Mouse (Mus musculus) heart, embryonic 10.5 days (tissue): ENCODE measurements at regions not wholly inside any gene's neighbourhood (a gene's known extent, or its start where the extent isn't known, plus 50 kb on each side); places are given as distances from the start of the nearest gene placed in this dataset.

Source experiments
- DNase-seq: peaks from one replicate; pipeline ENCODE4 v3.0.0-alpha.2; 2017; ENCODE audit warnings: low spot score
- H3K27ac ChIP-seq: fragments of 300-500 bp; sonication (generic); 2 replicates; pipeline ENCODE4 v1.5.1; 2016; ENCODE audit warnings: mild to moderate bottlenecking
- H3K27me3 ChIP-seq: fragments of 300-500 bp; sonication (generic); 2 replicates; pipeline ENCODE4 v1.6.1; 2016; ENCODE audit warnings: mild to moderate bottlenecking; ENCODE audit not compliant: poor library complexity, insufficient read depth, severe bottlenecking
- H3K36me3 ChIP-seq: fragments of 300-500 bp; sonication (generic); 2 replicates; pipeline ENCODE4 v1.6.1; 2016; ENCODE audit warnings: mild to moderate bottlenecking, moderate library complexity
- H3K4me1 ChIP-seq: fragments of 300-500 bp; sonication (generic); 2 replicates; pipeline ENCODE4 v1.6.1; 2016; ENCODE audit warnings: mild to moderate bottlenecking
- H3K4me3 ChIP-seq: fragments of 300-500 bp; sonication (generic); 2 replicates; pipeline ENCODE4 v1.5.1; 2016; ENCODE audit warnings: mild to moderate bottlenecking, moderate library complexity
- H3K9me3 ChIP-seq: fragments of 300-500 bp; sonication (generic); 2 replicates; pipeline ENCODE4 v1.6.1; 2016; ENCODE audit warnings: mild to moderate bottlenecking, moderate library complexity
- WGBS: fragments of 180-500 bp; shearing (Covaris S2); methylation state at CpG from one replicate; pipeline ENCODE4 v1.1.7; 2016; 5-methylcytosine and 5-hydroxymethylcytosine counted together

DNA sequence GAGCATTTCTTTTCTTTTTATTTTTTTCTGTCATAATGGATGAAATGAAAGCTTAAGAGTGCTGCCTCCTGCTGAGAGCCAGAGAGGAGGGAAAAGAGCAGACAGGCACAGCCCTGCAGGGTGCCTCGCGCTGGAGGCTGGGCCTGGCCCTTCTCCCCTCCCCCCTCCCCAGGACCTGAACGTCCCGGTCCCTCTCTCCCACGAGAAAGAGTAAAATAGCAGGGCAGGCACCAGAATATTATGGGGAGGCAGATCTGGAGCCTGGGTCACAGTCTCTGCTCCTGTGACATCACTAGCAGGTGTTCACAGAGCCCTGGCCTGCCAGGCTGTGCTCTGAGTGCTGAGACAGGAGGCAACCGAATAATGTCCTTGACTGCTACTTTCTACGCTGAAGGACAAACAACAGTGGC is 103.3 kb upstream of the Sulf2 start:
- H3K9me3 ChIP-seq = no peaks in the 10 kb centered on the region
- no peaks in the 10 kb centered on the region for H3K36me3 ChIP-seq
- H3K4me3 ChIP-seq = no peak overlapping the region
- WGBS = 10% methylated on average over 7 of the region's 7 CpGs
- peaks cover 15% of the 10 kb centered on the region for H3K27me3 ChIP-seq
- peak overlapping the region; percentile 74 for H3K27ac ChIP-seq
- DNase-seq = no peak
- peaks cover 47% of the 10 kb centered on the region for H3K4me1 ChIP-seq

DNA sequence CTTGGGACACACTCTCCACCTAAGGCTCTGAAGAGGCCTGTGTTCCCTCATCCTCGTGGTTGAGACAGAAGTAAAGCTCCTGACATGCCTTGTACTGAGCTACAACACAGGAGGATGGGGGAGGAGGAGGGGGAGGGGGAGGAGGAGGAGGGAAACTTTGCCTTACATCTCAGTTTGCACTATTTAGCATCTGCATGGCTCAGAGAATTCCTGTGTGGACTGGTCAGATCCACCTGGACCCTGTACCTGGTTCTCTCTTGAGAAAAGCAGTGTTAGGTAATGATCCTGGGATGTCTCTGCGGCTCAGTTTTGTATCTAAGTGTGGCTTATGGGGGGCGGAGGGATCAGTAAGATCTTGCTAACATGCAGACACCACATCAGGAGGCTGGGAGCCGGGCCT is 102.2 kb upstream of the Sulf2 start:
- Histone ChIP-seq H3K27me3 (peaks cover 15% of the 10 kb centered on the region), H3K36me3 (no peaks in the 10 kb centered on the region), H3K27ac (no peak overlapping the region), H3K4me1 (peaks cover 47% of the 10 kb centered on the region), H3K4me3 (no peak overlapping the region), H3K9me3 (no peaks in the 10 kb centered on the region)
- DNase-seq = no peak
- 60% methylated on average over 4 of the region's 4 CpGs for WGBS

DNA sequence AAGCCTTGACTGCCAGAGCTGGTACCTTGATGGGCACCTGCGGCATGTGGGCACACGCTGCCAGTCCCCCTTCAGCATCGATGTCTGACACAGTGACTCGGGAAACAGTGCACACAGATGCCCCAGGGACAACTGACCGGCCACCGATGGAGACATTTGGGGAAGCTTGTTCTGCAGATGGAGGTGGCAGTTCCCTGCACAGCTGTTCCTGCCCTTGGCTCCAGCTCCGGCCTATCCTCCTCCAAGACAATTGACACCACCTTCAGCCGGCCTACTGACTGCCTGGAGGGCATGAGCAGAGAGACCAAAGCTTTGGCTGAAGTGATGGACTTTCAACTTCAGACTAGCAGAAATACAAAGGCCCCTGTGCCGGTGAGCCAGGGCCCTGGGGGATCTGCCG is 100.7 kb upstream of the Sulf2 start:
- peak overlapping the region; percentile 17 for H3K27ac ChIP-seq
- H3K4me3 ChIP-seq = no peak overlapping the region
- 84% methylated on average over 10 of the region's 10 CpGs for WGBS
- peaks cover 46% of the 10 kb centered on the region for H3K4me1 ChIP-seq
- H3K36me3 ChIP-seq = no peaks in the 10 kb centered on the region
- no peaks in the 10 kb centered on the region for H3K9me3 ChIP-seq
- DNase-seq = no peak
- H3K27me3 ChIP-seq = peaks cover 12% of the 10 kb centered on the region

DNA sequence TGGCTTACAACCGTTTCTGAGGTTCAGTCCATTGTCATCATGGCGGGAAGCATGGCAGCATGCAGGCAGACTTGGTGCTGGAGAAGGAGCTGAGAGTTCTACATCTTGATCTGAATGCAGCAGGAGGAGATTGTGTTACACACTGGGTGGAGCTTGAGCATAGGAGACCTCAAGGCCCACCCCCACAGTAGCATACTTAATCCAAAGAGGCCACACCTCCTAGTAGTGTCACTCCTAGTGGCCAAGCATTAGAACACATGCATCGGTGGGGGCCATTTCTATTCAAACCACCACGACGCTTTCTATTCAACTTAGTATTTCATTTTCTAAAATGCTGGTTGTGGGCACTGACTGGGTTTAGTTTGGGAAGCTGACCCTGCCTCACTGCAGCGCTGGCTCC is 99.1 kb upstream of the Sulf2 start:
- Histone ChIP-seq H3K4me3 (no peak overlapping the region), H3K9me3 (no peaks in the 10 kb centered on the region), H3K27me3 (peaks cover 11% of the 10 kb centered on the region), H3K27ac (no peak overlapping the region), H3K4me1 (peaks cover 44% of the 10 kb centered on the region), H3K36me3 (no peaks in the 10 kb centered on the region)
- DNase-seq = no peak
- WGBS = 82% methylated on average over 6 of the region's 6 CpGs

DNA sequence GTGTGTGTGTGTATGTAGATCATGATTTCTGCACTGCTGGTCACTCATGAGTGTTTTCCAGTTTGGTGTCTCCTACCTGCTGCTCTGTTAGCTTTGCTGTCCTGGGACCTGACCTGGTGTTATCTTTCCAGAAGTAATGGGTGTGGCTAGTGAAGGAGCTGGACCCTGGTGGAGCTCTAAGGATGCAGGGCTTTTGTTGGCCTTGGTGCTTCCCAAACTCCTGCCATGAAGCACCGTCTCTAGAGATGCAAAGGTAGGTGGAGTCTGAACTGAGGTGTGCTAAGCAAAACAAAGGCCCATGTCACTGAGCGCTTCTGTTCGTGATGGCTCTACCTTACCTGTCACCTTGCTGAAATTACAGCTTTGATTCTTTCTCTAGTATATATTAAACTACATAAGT is 96.6 kb upstream of the Sulf2 start:
- Histone ChIP-seq H3K4me1 (peaks cover 33% of the 10 kb centered on the region), H3K4me3 (no peak overlapping the region), H3K27ac (no peak overlapping the region; the same call in 1 of the 2 replicates), H3K9me3 (no peaks in the 10 kb centered on the region), H3K36me3 (no peaks in the 10 kb centered on the region), H3K27me3 (no peaks in the 10 kb centered on the region)
- DNase-seq = no peak
- WGBS = 85% methylated on average over 3 of the region's 3 CpGs

DNA sequence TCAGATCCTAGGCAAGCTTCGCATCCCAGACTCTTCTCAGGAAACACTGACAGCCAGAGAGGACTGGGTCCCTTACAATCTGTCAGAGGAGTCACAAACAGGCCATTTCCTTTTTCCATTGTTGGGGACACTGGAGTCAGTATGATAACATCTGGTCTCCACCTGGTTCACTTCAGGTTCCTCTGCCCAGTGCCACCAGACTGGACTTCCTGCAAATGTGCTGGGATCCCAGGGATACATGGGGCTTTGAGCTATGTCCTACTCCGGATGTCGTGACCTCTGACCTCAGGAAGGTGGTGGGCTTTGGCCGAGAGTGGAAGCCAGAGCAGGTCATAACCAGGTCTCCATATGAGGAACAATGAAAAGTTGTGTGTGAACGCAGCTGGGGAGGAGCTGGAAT is 96.0 kb upstream of the Sulf2 start:
- 56% methylated on average over 5 of the region's 5 CpGs for WGBS
- no peak overlapping the region; the same call in 1 of the 2 replicates for H3K27ac ChIP-seq

DNA sequence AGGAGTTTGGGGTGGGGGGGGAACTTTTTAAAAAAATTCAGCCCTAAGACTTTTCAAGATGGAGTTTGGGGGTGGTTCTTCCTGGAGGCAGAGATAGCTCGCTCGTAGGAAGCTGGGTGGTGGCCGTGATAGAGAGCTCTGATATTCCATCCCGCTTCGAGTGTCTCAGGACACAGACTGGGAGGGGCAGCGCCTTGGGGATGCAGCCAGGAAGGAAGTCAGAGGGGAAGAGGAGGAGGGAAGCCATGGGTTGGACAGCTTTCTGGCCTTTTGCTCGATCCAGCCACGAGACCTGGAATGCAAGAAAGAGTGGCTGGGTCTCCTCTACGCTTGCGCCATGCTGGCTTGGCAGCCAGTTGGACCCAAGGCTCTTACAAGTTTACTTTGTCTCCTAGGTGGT is 95.1 kb upstream of the Sulf2 start:
- H3K4me1 ChIP-seq = peaks cover 30% of the 10 kb centered on the region
- H3K27ac ChIP-seq = peak overlapping the region; percentile 45
- H3K4me3 ChIP-seq = no peak overlapping the region
- no peaks in the 10 kb centered on the region for H3K36me3 ChIP-seq
- DNase-seq = no peak
- no peaks in the 10 kb centered on the region for H3K27me3 ChIP-seq
- H3K9me3 ChIP-seq = no peaks in the 10 kb centered on the region
- 70% methylated on average over 10 of the region's 10 CpGs for WGBS

More for the DNA sequence above, 96.0 kb upstream of the Sulf2 start:
- no peak for DNase-seq
- H3K27me3 ChIP-seq = no peaks in the 10 kb centered on the region
- no peak overlapping the region for H3K4me3 ChIP-seq
- H3K9me3 ChIP-seq = no peaks in the 10 kb centered on the region
- H3K36me3 ChIP-seq = no peaks in the 10 kb centered on the region
- H3K4me1 ChIP-seq = peaks cover 33% of the 10 kb centered on the region

DNA sequence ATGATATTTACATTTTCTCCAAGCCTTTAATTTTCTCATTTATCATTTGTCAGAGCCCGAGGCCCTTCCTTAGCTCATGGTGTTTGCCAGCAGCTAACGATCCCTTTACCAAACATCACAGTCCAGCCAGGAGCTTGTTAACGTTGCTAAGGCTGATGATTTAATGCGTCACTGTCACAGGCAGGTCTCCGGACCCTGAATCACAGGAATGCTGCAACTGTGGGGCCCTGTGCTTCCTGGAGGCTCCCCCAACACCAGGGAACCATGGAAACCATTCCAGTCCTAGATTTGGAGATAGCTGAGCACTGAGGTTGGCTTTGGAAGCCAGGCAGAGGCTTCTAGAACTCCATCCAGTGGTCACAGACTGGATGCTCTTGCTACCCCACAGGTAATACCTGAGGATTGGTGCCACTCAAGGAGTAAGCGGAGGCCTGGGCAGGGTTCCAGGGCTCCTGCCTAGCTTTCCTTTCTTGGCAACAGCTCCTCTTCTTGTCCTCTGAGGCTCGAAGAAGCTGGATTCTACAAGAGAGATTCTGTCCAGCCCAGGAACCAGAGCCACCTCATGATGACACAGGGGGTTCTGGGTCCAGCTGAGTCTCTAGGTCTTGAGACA is 94.0 kb upstream of the Sulf2 start:
- Histone ChIP-seq H3K9me3 (no peaks in the 10 kb centered on the region), H3K36me3 (no peaks in the 10 kb centered on the region), H3K27ac (peak overlapping the region; percentile 30), H3K4me3 (no peak overlapping the region), H3K4me1 (peaks cover 30% of the 10 kb centered on the region), H3K27me3 (no peaks in the 10 kb centered on the region)
- WGBS = 41% methylated on average over 7 of the region's 7 CpGs
- no peak for DNase-seq

DNA sequence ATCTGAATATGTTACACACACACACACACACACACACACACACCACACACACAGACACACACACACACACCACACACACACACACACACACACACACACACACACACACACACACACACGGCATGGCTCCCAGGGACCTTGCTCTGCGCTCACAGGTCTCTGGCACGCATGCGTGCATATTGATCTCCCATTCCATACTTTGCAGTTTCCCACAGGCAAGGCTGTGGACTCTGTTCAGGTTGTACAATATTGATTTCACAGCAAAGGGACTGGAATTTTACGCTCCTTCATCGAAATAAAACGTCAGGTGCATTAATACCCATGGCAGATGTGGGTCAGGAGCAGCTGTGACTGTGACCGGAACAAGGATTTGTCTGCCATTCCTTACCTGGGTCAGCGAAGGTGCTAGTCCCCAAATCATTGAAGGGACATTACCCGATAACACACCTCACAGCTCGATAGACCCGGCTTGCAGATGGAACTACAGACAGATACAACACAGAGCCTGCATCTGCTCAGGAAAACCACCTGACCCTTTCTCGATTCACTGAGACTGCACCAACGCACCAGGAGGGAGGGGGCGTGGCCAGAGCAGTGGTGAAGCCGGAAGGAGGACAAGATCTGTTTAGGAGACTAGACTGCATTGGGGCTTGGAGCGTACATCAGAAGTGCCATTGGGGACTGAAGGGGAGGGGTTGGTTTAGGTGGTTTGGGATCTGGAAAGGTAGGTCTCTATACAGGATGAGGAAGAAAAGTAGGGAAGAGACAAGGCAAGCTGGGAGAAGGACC is 91.1 kb upstream of the Sulf2 start:
- DNase-seq = no peak
- WGBS = 77% methylated on average over 17 of the region's 17 CpGs
- Histone ChIP-seq H3K4me1 (peaks cover 38% of the 10 kb centered on the region), H3K27ac (no peak overlapping the region), H3K36me3 (no peaks in the 10 kb centered on the region), H3K9me3 (no peaks in the 10 kb centered on the region), H3K4me3 (no peak overlapping the region), H3K27me3 (no peaks in the 10 kb centered on the region)

DNA sequence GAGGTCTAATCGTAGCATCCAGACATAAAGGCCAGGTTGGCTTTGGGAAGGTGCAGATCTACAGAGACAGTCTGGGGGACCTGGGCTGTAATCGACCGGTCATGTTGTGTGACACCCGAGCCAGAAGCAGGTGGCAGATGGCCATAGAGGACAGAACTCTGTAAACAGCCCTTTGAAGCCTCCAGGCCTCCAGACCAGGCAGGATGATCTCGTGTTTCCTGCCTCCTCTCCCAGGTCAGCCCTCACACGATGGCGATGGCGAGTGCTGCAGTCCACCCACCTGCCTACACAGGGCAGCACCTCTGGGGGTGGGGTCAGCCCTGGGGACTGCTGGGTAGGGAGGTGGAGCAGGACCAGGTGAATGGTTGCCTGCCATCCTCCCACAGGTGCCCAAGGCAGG is 89.8 kb upstream of the Sulf2 start:
- Histone ChIP-seq H3K27ac (no peak overlapping the region), H3K4me3 (no peak overlapping the region), H3K36me3 (no peaks in the 10 kb centered on the region), H3K9me3 (no peaks in the 10 kb centered on the region), H3K4me1 (peaks cover 33% of the 10 kb centered on the region), H3K27me3 (no peaks in the 10 kb centered on the region)
- DNase-seq = no peak
- WGBS = 61% methylated on average over 8 of the region's 8 CpGs

DNA sequence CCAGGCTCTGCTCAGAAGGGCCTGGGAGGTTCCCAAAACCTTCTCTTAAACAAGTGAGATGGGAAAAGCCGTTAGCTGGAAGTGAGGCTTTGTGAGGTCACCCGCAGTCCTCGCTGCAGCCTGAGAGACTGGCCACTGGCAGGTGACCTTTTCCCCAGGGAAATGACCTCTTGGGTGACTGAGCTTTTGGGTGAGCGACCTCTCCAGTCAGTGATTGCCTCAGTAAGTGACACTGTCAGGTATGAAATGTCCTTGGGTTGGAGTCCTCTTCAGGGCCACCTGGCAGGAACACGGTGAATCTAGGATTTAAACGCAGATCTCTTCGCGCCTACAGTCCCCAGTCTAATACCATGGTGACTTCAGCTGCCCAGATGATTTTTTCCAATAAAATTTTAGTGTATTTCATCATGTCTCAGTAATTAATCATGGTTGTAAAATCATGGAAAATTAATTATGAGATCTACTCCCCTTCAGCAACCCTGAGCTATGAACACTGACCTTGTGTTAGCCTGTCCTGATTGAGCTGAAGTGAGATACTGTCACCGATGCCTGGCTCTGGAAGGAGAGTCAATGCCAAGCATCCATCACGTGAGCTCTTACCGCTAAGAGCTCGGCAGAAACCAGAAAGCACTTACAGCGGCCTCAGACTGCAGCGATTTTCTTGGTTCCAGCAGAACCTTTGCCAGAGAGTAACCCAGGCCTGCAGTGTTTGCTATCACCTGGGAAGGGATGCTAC is 87.5 kb upstream of the Sulf2 start:
- peaks cover 25% of the 10 kb centered on the region for H3K4me1 ChIP-seq
- H3K27ac ChIP-seq = 0 out of 2 replicates have a peak overlapping the region, but pooled peaks have one; percentile 52
- WGBS = 74% methylated on average over 14 of the region's 14 CpGs
- no peak for DNase-seq
- H3K4me3 ChIP-seq = no peak overlapping the region
- H3K27me3 ChIP-seq = no peaks in the 10 kb centered on the region
- H3K9me3 ChIP-seq = no peaks in the 10 kb centered on the region
- no peaks in the 10 kb centered on the region for H3K36me3 ChIP-seq

DNA sequence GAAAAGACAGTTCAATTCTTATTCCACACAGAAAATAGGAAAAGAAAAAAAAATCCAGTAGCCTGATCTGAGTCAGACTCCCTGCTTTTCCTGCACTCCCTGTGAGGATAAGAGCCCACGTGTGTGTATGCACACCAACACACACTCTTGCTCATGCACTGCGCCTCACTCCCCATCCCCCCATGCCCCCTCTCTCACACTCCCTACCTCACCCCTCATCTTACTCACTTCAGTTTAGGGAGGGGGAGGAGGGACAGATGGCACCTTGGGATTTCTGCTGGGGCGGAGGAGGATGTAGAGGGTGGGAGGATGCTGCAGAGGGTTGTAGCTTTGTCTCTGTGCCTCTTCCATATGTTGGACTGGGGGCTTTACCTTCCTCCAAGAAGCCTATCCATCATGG is 85.8 kb upstream of the Sulf2 start:
- no peaks in the 10 kb centered on the region for H3K9me3 ChIP-seq
- no peaks in the 10 kb centered on the region for H3K27me3 ChIP-seq
- no peak overlapping the region for H3K4me3 ChIP-seq
- 94% methylated on average over 3 of the region's 3 CpGs for WGBS
- DNase-seq = no peak
- peaks cover 36% of the 10 kb centered on the region for H3K4me1 ChIP-seq
- no peaks in the 10 kb centered on the region for H3K36me3 ChIP-seq
- no peak overlapping the region for H3K27ac ChIP-seq

DNA sequence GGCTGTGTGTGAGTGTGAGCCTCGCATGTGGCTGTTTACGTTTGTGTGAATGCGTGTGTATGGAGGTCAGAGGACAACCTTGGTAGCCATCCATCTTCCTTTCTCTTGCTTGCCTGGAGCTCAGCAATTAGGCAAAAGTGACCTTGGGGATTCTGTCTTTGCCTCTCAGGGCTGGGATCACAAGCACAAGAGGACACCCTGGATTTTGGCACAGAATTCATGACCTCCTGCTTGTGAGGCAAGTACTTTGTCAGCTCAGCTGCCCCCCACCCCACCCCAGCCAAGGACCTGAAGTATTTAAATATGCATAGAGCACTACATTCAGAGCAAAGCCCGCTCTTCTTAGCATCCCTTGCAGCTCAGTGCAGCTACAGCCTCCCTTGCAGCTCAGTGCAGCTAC is 84.6 kb upstream of the Sulf2 start:
- Histone ChIP-seq H3K27me3 (0 out of 2 replicates have a peak, but pooled peaks cover 3% of the 10 kb centered on the region), H3K4me1 (peaks cover 39% of the 10 kb centered on the region), H3K27ac (no peak overlapping the region), H3K4me3 (no peak overlapping the region), H3K9me3 (no peaks in the 10 kb centered on the region), H3K36me3 (no peaks in the 10 kb centered on the region)
- 83% methylated on average over 4 of the region's 4 CpGs for WGBS
- no peak for DNase-seq
